Mouse (Mus musculus) heart, postnatal 36 days (tissue): Measurements from ENCODE around the gene Ncapg2. TPM values are rescaled to one million over a fixed set of nuclear protein-coding genes. Genes with fewer than 3 reads are reported as not detected.

Experiments
- total RNA-seq, 2 experiments: library from RNA; stranded (reverse); gene quantifications; 2 replicates each; pipeline ENCODE4 v1.2.3; 2021

Gene Ncapg2
- total RNA-seq, 2 experiments from 2014 or later, result 2.5 to 4.1 TPM

Other genes starting within 250 kb of the Ncapg2 start
- 1 to 10 TPM; 2.2 to 2.7 TPM for gene Wdr60, start 142.4 kb upstream of the Ncapg2 start, total RNA-seq
- gene Gm11027, start 130.0 kb upstream of the Ncapg2 start, total RNA-seq, result not detected
- gene Esyt2, start 124.2 kb upstream of the Ncapg2 start, total RNA-seq, result 10 to 100 TPM; 27.7 to 29.9 TPM
- gene Ptprn2, start 80.3 kb downstream of the Ncapg2 start, total RNA-seq, result under 1 TPM in 1 of 2 experiments, not detected in 1; 0.25 TPM